In the genomic region with DNA sequence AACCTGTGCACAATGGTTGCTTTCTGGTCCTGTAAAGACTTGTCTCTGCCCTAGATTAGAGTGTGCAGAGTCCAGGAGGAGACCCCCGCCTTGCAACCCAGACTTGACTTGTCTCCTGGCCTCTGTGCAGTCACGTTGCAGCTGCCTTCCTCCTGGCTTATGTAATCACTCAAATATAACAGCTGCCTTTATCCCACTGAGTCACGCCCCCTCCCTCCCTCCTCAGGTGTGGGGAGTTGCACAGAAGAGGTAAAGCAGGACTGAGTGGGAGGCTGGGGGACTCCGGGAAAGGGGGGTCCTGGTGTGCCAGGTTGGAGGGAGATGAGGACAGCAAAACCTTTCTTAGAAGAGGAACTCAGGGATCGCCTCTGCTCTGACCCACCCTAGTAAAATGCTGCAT, we compare ENCODE assay signal across 21 mouse cellular contexts. TPM values are rescaled to one million over a fixed set of nuclear protein-coding genes. Genes with fewer than 3 reads are reported as not detected.
"Had no signal": no experiment of that assay in that cellular context is flagged by ENCODE, and none has a peak within 500 bp of the region (broad histone marks: within the 10 kb centered on the region; RNA-seq: fewer than 3 reads in every experiment).

No protein-coding gene starts in this region.

- DNase-seq: liver, postnatal 0 days; lung, postnatal 14 days; lung, postnatal 36 days; right cerebral cortex, postnatal 25 days; thymus, adult 2 months; thymus, postnatal 25 days; thymus, postnatal 4 days had no signal

- H3K4me3 ChIP-seq: liver, embryonic 15.5 days; lung, embryonic 15.5 days; midbrain, embryonic 13.5 days; midbrain, embryonic 15.5 days; neural tube, embryonic 12.5 days had no signal

- H3K27me3 ChIP-seq: lung, embryonic 15.5 days had no signal

- H3K9me3 ChIP-seq: liver, embryonic 15.5 days; lung, embryonic 15.5 days; megakaryocyte, embryonic 14.5 days; midbrain, embryonic 13.5 days; midbrain, embryonic 15.5 days; neural tube, embryonic 12.5 days had no signal

- H3K4me2 ChIP-seq: liver, embryonic 15.5 days; lung, embryonic 15.5 days; midbrain, embryonic 11.5 days; midbrain, embryonic 13.5 days; midbrain, embryonic 15.5 days; neural tube, embryonic 12.5 days had no signal

- H3K9ac ChIP-seq: liver, embryonic 15.5 days; liver, postnatal 0 days; lung, embryonic 15.5 days; midbrain, embryonic 13.5 days; midbrain, embryonic 15.5 days; neural tube, embryonic 12.5 days had no signal

- H3K36me3 ChIP-seq: liver, embryonic 15.5 days; midbrain, embryonic 13.5 days; midbrain, embryonic 15.5 days; neural tube, embryonic 12.5 days had no signal

- H3K27ac ChIP-seq: liver, embryonic 15.5 days; macrophage; neural tube, embryonic 12.5 days had no signal

- ATAC-seq: liver, postnatal 0 days; lung, postnatal 0 days had no signal

RNA-seq across cellular contexts. Expression of gene Gm45837, which starts 5.7 kb away (rescaled TPM):
- polyA plus RNA-seq: liver, embryonic 15.5 days; liver, postnatal 0 days; macrophage; midbrain, embryonic 11.5 days; midbrain, embryonic 13.5 days; midbrain, embryonic 15.5 days; midbrain, postnatal 0 days; neural tube, embryonic 12.5 days; neural tube, embryonic 14.5 days; spleen, adult 2 months; testis, adult 2 months; thymus, adult 2 months; urinary bladder, adult 2 months had no signal
